Mouse (Mus musculus) thymus, adult 2 months (tissue): ENCODE measurements at regions not wholly inside any gene's neighbourhood (a gene's known extent, or its start where the extent isn't known, plus 50 kb on each side); places are given as distances from the start of the nearest gene placed in this dataset.

Experiments
- DNase-seq: peaks from one replicate; pipeline ENCODE4 v3.0.0; 2021
- H3K27ac ChIP-seq: fragments of 200-500 bp; 2 replicates; pipeline ENCODE4 v1.5.1; 2012; ENCODE audit warnings: low read length, control low read depth; ENCODE audit not compliant: control insufficient read depth, insufficient read depth
- H3K27me3 ChIP-seq: fragments of 200-500 bp; 2 replicates; pipeline ENCODE4 v1.6.1; 2012; ENCODE audit warnings: mild to moderate bottlenecking, low read length, moderate library complexity, mixed read lengths; ENCODE audit not compliant: control insufficient read depth, insufficient read depth
- H3K36me3 ChIP-seq: fragments of 200-500 bp; 2 replicates; pipeline ENCODE4 v1.6.1; 2012; ENCODE audit warnings: mild to moderate bottlenecking, low read length, moderate library complexity; ENCODE audit not compliant: control insufficient read depth, insufficient read depth
- H3K4me1 ChIP-seq: fragments of 200-500 bp; replicated peaks from 2 replicates; pipeline ENCODE4 v1.6.1; 2012; ENCODE audit warnings: low read length; ENCODE audit not compliant: control insufficient read depth, insufficient read depth
- H3K4me3 ChIP-seq: fragments of 200-500 bp; 2 replicates; pipeline ENCODE4 v1.5.1; 2012; ENCODE audit warnings: mild to moderate bottlenecking, low read length, control low read depth, moderate library complexity; ENCODE audit not compliant: control insufficient read depth, insufficient read depth
- CTCF ChIP-seq: fragments of 200-500 bp; IDR thresholded peaks from 2 replicates; pipeline ENCODE4 v1.5.1; 2012; ENCODE audit warnings: mild to moderate bottlenecking, control low read depth, low read length, moderate library complexity, borderline replicate concordance; ENCODE audit not compliant: control insufficient read depth, poor library complexity, insufficient read depth; ENCODE audit errors: extremely low read depth
- POLR2A ChIP-seq: fragments of 200-500 bp; IDR thresholded peaks from 2 replicates; pipeline ENCODE4 v1.6.1; 2012; ENCODE audit warnings: mild to moderate bottlenecking, low read length, control low read depth, moderate library complexity; ENCODE audit not compliant: control insufficient read depth, poor library complexity, insufficient read depth; ENCODE audit errors: extremely low read depth
- WGBS: fragments of 180-500 bp; shearing (Covaris S2); methylation state at CpG from one replicate; pipeline ENCODE4 v1.1.7; 2018; 5-methylcytosine and 5-hydroxymethylcytosine counted together

DNA sequence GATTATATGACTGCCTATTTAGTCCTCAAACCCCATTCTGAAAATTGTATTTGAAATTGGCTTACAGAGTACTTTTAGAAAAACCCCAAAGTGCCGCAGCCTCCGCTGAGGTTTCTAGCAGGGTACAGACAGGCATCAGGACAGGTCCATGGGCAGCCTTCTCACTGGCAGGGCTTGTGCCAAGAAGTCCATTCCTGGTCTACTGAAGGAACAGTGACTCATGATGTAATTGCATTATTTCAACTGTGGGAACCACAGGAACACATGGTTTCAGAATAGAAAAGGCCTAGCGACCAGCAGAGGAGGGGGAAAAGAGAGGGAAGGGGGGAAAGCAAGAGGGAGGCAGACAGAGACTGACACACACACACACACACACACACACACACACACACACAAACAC is 603.0 kb upstream of the Gm26657 start:
- Histone ChIP-seq H3K4me3 (no peak overlapping the region), H3K27ac (no peak overlapping the region), H3K4me1 (no peaks in the 10 kb centered on the region), H3K27me3 (no peaks in the 10 kb centered on the region), H3K36me3 (no peaks in the 10 kb centered on the region)
- TF ChIP-seq CTCF (no peak), POLR2A (no peak)
- DNase-seq, result no peak
- WGBS, result 96% methylated on average over 3 of the region's 3 CpGs

DNA sequence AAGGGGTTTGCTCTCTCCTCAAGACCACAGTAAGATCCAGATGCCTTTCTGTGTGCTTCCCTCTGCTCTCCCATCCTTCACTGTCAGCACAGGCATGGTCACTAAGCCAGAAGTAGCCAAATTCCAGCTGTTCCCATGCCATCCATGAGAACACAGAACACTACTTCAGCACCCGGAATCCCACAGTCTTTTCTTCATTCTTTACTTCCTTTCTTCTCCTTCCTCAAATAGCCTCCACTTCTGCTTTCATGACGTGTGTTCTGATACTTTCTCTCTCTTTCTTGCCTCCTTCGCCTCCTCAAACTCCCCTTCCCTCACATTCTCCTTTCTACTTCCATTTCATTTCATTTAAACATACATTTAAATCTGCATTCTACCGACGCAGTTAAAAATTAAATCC is 602.1 kb upstream of the Klf4 start:
- H3K4me1 ChIP-seq, result no peaks in the 10 kb centered on the region
- no peak overlapping the region for H3K4me3 ChIP-seq
- H3K36me3 ChIP-seq, result no peaks in the 10 kb centered on the region
- DNase-seq, result no peak
- H3K27ac ChIP-seq, result no peak overlapping the region
- no peaks in the 10 kb centered on the region for H3K27me3 ChIP-seq
- TF ChIP-seq POLR2A, result no peak
- TF ChIP-seq CTCF, result no peak
- 68% methylated on average over 5 of the region's 5 CpGs for WGBS

DNA sequence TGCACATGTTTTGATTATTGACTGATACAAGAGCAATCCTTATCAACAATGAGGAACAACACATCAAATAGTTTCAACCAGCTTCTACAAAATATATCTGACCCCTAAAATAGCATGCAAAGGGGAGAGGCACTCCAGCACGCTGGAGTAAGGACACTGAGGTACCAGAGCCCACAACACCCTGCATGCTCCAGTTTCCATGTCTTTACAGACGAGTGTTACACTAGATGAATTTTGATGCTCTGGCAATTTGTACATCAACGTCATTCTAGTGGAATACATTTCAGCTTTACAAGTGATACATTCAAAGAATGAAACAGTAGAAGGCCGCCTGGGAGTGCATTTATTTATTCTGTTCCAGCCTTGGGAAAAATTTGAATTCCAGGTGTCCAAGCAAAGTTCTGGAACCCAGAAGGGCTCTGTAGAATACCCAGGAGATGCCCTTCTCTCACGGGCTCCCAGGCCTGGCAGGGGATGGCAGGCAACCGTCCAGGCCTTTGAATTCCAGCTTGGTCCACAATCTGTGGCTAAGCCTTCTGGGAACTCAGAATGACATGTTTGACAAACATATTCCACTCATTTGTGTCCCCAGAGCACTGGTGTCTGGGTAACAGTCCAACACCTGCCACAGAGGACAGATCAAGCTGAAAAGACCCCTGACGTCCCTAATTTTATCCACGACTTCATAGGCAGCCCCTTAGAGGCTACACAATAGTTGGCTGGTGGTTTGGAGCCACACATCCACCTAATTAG is 595.6 kb upstream of the Klf4 start:
- no peak for DNase-seq
- Histone ChIP-seq H3K4me3 (no peak overlapping the region), H3K27ac (no peak overlapping the region), H3K36me3 (no peaks in the 10 kb centered on the region), H3K4me1 (no peaks in the 10 kb centered on the region), H3K27me3 (no peaks in the 10 kb centered on the region)
- whole genome bisulfite sequencing, result 89% methylated on average over 8 of the region's 8 CpGs
- TF ChIP-seq POLR2A, result no peak
- TF ChIP-seq CTCF, result no peak

DNA sequence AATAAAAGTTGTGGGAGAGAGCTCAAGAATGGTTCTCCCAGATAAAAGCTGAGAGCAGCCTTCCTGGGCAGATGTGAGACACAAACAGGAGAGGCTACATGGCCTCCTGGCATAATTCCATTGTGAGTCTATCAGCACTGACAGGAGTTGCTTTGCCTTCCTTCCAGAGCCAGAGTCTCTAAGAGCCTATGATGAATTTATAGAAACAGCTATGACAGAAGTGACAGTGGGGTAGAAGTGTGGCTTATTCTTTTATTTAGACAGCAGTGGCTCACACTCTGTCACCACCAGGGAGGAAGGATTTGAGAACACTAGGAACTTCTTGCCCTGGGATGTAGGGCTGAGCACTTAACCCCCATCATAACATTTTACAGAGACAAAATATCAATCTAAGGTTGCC is 592.2 kb upstream of the Klf4 start:
- H3K4me3 ChIP-seq, result no peak overlapping the region
- no peaks in the 10 kb centered on the region for H3K36me3 ChIP-seq
- H3K4me1 ChIP-seq, result no peaks in the 10 kb centered on the region
- TF ChIP-seq POLR2A (no peak), CTCF (no peak)
- DNase-seq, result no peak
- no peaks in the 10 kb centered on the region for H3K27me3 ChIP-seq
- no peak overlapping the region for H3K27ac ChIP-seq

DNA sequence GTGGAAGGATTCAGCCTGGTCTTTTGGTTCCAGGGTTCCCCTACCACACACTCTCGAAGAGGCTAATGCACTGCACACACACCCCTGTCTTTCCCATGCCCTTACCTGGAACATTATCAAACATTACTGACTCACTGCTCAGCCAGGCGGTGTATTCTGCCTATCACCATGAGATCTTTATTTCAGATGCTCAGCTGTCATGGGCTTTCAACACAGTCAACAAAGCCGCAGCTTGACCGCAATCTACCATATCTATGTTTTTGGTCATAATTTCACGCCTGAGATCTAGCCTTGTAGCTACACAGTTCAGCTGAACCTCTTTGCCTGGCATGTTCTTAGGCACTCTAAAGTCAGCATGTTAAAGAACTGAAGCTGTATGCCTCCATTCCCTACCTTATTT is 589.9 kb upstream of the Klf4 start:
- Histone ChIP-seq H3K4me1 (no peaks in the 10 kb centered on the region), H3K4me3 (no peak overlapping the region), H3K27me3 (no peaks in the 10 kb centered on the region), H3K27ac (no peak overlapping the region), H3K36me3 (no peaks in the 10 kb centered on the region)
- 97% methylated on average over 5 of the region's 5 CpGs for WGBS
- no peak for DNase-seq
- TF ChIP-seq CTCF (no peak), POLR2A (no peak)

DNA sequence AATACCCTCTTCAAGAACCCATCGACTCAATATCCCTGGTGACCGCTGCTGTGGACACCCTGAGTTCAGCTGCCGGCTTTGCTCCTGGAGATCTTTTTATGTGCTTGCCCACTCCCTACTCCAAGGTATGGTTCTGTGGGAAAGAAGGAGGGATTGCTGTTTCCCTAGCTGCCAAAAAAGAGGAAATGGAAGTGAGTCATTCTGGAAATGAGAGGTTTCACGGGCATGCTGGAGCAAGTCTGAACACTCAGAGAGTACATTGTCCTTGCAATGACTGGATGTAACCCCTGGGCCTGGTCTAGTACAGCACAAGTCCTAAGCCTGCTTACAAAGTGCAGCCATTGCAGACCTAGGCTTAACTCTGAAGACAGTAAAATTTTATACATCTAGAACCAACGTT is 589.4 kb upstream of the Klf4 start:
- H3K4me3 ChIP-seq, result no peak overlapping the region
- WGBS, result 86% methylated on average over 5 of the region's 5 CpGs
- H3K27ac ChIP-seq, result no peak overlapping the region
- H3K36me3 ChIP-seq, result no peaks in the 10 kb centered on the region
- no peak for DNase-seq
- H3K27me3 ChIP-seq, result no peaks in the 10 kb centered on the region
- TF ChIP-seq CTCF, result no peak
- TF ChIP-seq POLR2A, result no peak
- H3K4me1 ChIP-seq, result no peaks in the 10 kb centered on the region

DNA sequence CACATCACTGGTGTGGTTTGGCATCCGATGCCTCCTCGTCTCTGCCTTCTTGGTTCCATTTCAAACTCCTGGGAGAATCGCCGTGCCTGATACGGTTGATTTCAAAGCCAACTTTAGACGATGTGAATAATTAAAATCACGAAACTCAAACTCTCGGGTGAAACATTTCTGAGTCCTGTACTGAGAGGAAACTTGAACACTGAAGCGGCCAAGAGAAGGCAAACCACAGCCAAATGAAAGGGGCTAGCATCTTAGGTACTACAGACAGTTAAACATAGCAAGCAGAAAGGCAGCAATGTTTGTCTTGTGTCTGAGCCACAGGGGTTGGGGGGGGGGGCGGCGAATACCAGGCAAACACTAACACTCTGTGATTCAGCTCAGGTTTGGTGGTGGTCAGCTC is 588.1 kb upstream of the Klf4 start:
- 85% methylated on average over 11 of the region's 11 CpGs for WGBS
- H3K4me1 ChIP-seq, result no peaks in the 10 kb centered on the region
- no peak overlapping the region for H3K27ac ChIP-seq
- no peaks in the 10 kb centered on the region for H3K36me3 ChIP-seq
- no peaks in the 10 kb centered on the region for H3K27me3 ChIP-seq
- H3K4me3 ChIP-seq, result no peak overlapping the region
- no peak for TF ChIP-seq CTCF
- no peak for TF ChIP-seq POLR2A
- no peak for DNase-seq
